Mouse (Mus musculus) Muller cell, postnatal 12 days (primary cell): ENCODE measurements at regions not wholly inside any gene's neighbourhood (a gene's known extent, or its start where the extent isn't known, plus 50 kb on each side); places are given as distances from the start of the nearest gene placed in this dataset.
A peak's percentile ranks its signal among the peaks of the same experiment; 100 is the strongest.

ENCODE experiments used
- DNase-seq: peaks from one replicate; pipeline ENCODE4 v3.0.0-alpha.2; 2015; ENCODE audit errors: inconsistent ontology term

DNA sequence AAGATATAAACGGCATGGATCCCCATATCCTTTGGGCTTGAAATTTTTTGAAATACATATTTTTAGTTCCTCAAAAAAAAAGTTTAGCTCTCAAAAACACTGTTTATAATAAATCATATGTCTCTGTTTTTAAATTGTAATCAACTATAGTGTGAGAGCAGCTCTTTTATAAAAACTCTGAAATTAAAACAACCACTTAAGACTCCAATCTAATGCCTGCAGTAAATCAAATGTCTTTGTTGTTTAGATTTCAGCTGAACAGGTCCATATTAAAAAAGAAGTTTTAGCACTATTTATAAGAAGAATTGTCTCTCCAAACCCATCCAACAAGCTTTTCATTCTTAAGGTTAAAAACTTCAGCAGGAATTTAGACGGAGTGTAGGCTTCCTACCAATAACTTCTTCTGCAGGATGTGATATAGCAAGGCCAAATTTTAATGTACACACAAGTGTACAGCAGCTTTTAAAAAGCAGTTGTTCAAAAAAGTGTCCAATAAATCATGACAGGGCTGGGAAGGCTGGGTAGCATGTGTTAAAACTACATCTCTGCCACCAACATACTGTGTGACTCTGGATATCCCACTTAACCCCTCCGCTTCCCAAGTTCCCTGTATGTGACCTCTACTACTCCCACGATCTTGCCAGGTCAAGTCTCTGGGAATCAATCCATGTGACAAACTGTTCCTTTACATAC lies 160.6 kb upstream of the Paip1 start:
- DNase-seq = no peak

DNA sequence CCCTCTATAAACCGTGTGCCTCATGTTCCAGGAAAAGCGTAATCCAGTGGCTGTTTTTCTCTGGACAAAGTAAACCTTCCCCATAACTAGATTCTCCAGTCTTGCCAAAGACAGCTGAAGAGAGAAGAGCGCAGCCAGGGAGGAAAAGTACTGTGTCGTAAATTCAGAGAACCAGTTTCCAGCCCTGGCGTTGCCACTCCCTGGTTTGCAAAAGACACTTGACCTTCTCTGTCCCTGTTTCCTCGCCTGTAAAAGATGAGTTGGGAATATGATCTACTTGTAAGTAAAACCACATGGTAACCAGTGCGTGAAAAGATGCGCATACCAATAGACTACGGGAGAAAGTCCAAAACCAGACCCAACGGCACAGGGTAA lies 160.1 kb upstream of the Paip1 start:
- DNase-seq = no peak

DNA sequence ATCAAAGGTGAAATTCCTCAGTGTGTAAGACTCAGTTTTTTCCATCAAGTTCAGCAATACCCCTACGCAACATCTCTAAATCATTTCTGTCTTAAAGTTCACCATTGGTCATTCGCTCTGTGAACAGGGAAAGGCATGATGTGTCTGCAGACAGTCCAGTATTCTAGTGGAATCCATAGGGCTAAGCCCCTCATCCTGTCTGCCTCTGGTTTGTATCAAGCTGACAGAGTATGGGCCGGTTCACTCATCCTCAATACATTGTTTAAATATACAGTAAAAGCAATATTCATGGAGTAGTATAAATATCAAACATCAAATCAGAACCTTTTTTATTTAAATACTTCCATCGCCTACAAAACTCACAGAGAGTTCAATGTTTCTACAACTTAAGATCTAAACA lies 152.9 kb upstream of the Paip1 start:
- DNase-seq = no peak

DNA sequence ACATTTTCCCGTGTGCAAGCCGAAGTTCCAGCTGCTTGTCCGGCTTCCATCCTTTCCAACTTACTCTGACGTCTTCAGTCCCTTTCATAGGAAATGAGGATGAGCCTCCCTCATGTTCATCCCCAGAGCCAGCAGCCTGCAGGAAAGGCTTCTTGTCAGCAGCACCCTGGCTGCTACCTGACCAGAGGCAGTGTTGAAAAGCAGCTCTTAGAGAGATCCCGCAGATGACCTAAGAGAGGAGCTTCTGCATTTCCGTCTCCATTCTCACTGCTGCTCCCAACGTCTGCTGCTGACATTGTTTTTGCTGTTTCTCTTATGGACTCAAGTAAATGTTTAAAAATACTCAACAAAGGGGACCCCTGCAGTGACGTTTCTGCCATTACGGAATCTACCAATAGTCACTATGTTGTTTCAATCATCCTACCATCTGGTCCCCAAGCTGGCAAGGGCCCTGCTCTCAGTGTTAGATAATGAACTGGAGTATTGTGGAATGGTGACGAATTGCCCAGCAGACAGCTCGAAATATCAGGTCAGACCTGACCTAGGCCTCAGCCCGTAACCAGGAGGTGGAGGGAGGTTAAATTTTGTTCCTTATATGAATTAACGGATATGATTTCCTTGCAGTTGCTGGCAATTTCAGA lies 151.0 kb upstream of the Paip1 start:
- no peak for DNase-seq

DNA sequence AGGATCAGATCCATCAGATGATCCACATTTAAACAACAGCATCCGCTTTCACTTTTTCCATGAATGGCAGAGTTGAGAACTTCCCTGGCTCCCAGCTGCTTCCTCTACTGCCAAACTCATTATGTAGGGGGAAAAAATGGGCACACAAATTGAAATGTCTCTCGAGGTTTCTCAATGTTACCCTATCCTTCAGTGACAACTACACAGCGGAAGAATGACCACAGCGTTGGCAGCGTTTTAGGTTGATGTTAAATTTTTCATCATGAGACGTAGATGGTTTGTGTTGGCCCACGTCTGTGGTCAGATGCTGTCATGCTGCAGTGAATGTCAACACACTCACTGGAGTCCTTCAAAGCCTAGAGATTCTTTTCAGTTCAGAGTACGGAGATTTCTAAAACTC lies 149.0 kb upstream of the Paip1 start:
- no peak for DNase-seq

DNA sequence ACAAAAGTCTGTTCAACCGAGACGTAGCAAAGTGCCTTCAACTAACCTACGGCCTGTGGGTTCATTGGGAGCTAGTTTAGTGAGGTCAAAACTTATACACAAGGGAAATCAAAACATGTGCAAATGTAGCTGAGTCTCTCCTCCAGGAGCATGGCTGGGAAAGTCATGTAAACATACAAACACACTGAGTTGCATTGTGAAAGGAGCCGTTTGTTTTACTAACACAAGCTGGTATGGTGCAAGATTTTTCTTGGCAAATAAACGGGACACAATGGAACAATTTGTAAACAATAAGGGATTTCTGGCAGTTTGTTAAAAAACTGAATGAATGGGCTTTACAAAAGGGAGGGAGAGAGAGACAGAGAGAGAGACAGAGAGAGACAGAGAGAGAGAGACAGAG lies 147.8 kb upstream of the Paip1 start:
- no peak for DNase-seq

DNA sequence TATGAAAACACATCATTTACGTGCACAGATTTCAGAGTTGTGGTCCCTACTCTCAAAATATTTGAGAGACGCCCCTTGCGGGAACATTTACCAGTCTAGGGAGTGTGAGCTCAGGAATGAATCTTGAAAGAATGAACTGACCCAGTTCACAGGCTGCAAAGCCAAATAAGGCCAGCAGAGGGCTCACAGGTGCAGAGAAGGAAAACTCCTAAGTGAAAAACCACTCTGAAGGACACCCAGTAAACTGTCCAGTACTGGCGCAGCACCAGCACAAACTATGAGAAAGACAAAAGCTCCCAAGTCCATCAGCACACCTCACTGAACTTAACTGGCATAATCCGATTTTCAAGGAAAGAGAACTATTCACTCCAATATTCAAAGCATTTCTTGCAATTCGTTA lies 145.0 kb upstream of the Paip1 start:
- peak; percentile 53 for DNase-seq

DNA sequence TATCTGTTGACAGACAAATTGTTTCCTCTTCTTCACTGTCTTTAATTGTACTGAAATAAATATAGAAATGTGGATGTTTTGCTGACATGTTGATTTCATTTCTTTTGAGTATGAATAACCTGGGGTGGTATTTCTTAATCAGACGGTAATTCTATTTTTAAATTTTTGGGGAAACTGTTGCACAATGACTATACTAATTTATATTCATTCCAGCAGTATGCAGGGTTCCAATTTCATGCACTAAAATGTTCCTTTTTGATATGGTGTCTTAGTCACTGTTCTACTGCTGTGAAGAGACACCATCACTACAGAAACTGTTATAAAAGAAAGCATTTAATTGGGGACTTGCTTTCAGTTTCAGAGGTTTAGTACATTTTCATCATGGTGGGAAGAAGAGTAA lies 119.2 kb upstream of the Paip1 start:
- no peak for DNase-seq

DNA sequence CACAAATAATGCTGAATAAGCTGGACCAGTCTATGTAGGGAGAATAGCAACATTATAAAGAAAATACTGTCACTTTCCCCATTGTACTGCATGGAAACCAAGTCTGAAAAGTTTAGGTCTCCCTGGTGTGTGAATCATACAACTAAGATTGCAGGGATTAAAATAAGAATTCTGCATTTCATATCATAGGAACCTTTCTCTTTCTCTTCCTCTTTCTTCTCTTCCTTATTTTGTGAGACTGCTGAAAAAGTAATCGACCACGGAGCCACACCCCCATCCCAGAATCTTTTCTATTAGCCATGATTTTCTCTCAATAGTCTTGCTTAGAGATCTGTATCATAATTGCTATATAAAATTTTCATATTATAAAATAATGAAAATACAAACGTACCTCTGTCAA lies 118.4 kb upstream of the Paip1 start:
- DNase-seq = no peak

DNA sequence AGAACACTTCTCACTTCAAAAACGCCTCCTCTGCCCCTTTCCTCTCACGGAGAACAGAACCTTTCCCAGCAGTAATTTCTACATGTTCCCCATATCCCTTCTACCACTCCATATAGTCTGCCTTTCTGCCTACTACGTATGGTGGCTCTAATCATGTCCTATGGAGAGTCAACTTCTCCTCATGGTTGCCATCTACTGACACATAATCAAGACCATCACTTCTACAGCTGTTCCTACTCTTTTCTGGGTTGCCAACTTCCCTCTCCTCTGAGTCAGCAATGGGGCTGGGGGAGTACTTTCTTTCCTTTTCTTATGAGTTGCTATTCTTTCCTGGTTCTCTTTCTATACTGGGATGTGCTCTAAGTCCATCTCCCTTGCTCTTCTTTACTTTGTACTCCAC lies 114.0 kb upstream of the Paip1 start:
- no peak for DNase-seq

DNA sequence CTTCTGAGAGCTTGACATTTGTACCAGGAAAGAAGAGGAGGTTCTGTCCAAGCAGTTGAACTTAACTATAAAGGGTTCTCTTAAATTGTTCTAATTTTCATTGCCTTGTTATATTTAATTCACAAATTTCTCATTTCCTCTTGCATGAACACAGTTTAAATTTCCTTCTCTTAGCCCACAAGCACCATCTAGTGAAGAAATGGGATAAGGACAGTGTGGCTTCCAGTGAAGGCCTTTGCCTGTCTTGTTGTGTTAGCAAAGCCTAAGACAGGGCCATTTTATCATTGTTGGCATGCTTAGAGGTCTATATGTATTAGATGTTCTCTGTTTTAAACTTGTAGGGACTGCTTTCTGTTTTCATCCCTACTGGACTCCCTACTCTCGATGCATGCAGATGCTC lies 110.0 kb upstream of the Paip1 start:
- no peak for DNase-seq

DNA sequence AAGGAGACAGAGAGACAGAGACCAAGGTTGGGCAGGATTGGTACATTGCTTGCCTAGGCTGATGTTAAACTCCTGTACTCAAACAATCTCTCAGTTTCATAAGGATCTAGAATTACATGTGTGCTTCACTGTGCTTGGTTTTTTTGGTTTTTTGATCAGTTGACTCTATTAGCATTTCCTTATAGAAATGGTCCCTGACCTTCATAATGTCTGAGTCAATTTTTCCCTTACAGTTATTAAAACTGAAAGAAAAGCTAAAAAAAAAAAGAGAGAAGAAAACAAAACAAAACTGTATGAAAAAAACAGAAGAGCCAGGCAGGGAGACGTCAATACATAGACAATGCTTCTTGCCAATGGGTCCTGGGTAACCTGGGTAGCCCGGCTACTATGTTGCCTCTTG lies 102.9 kb upstream of the Paip1 start:
- no peak for DNase-seq

DNA sequence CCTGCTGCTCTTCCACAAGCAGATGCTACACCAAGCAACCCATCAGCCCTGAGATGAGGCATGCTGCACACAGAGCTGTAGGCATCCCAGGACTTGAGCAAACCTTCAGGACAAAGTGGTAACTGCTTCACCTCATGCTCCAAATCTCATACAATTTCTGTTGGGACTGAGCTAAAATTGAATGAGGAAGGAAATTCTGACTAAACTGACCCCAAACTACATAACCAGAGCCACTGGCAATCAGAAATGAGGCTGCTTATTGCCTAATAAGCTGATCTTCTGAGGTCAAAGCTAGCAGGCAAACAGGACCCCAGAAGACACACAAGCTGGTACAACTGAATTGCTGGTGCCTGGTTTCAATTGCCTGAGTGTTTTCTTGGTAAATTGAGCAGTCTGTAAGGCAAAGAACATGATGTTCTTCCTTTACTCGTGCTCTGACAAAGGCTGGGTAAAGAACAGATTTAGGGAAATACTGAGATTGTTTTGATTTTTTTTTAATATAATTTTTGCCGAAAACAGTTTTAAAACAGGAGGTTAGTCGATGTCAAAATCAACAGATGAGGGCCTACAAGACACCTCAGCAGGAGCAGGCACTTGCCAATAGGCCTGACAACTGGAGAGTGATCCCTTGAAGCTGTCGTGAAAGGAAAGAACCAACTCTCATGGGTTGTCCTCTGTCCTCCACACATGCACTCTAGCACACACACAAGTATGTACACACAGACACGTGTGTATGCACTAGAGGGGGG lies 101.3 kb upstream of the Paip1 start:
- DNase-seq = no peak

DNA sequence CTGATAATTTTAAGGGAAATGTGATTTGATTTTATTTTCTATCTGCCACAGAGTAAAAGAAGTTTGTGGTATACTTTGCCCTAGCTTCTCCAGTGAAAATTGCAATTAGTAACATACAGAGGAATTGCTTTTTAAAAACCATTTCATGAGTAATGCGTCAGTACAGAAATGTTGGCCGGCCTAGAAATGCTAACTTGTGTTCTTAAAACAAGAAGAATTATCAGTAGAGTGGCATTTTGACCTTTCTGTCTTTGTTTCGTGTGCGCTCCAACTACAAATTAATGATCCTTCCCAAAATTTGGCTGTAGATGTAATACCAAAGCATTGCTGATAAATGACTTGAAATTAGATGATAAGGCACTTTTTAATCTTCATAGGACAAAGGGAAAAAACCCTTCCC lies 99.7 kb upstream of the Paip1 start:
- DNase-seq = no peak

DNA sequence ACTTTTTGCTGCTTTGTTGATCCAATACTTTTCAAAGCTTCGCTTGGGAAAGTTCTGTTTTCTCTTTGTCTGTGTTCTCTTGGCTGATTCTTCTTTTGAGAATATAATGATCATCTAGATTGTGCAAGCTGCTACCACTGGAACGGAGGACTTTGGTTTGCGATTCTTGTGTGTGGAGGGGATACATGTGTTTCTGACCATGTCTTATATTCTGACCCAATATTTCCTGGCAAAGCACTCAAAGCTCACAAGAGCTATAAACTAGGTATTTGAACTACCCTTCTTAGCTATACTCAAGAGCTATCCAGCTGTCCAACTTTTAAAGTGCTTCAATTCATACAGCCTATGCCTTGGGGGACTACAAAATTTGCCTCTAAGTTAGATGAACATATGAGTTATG lies 96.6 kb upstream of the Paip1 start:
- DNase-seq = no peak

DNA sequence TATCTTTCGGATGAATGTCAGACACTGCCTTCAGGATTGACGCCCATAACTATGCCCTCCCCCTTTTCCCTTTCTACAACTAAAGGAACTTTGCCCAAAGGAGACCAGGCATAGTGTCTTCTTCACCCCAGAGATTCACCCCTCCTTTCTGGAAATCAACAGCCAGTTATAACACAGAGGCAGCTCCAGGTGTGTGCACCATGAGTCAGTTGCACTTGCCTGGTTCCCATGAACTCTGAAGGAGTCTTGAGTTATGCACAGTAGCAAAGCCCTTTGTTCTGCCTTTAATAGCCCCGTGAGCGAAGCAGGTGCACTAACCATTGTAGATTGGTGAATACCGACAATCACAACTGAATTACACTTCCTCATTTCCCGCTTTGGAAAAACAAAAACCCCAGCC lies 94.5 kb upstream of the Paip1 start:
- no peak for DNase-seq

DNA sequence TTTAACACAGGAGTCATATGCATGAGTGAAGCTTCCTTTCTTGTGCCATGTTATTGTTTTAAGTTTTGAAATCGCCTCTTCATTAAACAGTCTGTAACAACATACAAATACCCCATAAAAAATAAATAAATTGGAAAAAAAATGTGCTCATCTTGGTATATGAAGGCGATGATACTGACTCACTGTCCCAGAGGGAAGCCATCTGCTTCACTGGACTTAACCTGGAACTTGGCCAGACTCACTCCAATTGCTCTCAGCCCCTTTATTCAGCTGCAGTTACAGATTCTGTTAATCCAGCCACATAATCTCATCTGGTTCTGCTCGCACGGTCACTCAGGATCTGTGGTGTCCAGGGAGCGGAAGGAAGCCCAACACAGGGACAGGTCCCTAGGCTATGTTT lies 90.5 kb upstream of the Paip1 start:
- DNase-seq = no peak

DNA sequence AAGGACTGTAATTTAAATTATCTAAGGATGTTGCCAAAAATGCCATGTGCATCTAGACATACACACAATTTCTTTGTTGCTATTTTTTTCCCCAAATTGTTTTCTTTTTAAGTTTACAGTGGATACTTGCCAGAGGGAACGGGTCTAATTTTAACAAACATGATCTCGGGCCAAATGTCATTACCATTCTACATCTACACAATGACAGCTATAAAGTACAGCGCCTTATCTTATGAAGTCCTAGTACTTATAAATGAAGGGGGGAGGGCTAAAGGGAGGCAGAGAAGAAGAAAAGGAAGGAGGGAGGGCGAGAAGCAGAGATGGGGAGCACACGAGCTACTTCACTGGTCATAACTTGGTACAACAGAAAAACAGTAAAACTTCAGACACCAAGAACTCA lies 89.4 kb upstream of the Paip1 start:
- DNase-seq = no peak

DNA sequence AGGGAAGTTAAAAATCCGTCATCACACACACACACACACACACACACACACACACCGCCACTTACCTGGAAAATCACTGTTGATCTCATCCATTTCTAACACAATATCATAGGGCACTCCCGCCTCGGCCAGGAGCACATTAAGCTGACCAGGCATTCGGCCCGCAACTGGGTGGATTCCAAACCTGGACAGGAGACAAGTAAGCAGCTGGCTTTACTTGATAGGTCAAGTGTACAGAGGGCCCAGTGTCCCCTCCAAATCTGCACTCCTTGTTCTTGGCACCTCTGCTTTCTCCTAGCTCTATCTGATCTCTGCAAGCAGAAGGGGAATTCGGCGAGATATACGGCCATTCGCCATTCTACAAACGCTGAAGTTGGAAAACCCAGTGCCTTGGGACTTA lies 88.6 kb upstream of the Paip1 start:
- DNase-seq = no peak

DNA sequence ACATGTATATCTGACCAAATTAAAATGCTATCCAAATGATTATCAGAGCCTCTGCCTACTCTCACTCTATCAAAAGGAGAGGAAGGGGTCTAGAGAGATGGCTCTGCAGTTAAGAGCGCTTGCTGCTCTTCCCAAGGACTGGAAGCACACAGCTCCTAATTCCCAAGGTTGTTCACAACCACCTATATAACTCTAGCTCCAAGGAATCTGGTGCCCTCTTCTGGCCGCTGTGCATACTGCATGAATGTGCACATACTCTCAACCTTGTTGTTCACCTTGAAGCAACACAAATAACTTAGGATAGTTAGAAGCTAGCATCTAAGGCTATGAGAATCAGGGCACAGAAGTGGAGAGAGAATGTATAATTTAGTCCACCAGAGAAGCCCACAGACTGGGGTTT lies 86.6 kb upstream of the Paip1 start:
- DNase-seq = no peak

DNA sequence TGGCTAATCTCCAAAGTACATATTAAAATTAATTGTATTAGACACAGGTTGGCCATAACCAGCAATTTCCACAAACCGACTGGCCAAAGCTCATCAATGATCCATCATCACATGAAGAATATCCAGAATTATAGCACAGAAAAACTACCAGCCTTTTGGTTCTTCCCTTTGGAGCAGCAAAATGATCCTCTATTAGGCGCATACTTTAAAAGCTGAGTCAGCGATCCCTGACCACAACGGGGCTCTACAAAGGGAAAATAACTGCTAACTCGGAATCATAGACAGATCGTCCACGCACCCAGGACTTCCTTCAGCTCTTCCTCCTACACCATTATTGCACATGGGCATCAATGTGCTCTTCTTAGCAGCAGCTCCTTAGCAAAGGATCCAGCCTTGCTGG lies 85.6 kb upstream of the Paip1 start:
- no peak for DNase-seq

DNA sequence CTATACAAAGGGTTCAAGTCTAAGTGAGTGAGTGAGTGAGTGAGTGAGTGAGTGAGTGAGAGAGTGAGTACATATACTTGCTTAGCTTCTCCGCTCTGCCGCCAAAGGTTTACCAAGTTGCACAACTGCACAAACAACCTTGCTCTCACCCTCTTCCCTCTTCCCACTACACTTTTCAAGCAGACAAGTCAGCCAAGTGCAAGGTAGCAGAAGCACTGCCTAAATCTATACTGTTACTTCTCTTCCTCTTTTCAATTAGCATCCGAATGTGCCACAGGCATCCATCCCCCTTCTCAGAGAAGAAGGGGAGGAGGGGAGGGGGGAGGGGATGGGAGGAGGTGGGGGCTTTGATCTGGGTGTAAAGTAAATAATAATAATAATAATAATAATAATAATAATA lies 80.4 kb upstream of the Paip1 start:
- no peak for DNase-seq

DNA sequence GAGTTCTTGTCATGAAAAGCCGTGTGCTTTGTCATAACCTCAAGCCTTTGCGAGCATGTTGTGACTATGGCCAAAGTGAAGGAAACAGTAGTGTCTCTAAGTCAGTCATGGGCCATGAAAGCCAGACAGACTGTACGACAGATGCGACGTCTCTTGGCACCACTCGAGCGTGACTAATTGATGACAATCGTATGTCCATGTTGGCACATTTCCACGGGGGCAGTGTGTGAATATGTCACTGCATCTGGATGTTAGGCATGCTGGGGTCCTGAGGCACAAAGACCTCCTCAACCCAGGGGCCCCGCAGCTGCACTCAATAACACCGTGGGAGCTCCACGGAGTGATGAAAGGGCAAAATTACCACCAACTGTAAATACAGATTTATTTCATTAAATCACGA lies 77.1 kb upstream of the Paip1 start:
- DNase-seq = no peak
